Mouse (Mus musculus) cerebellum, adult 2 months (tissue): ENCODE measurements around the gene Olfr156. TPM values are rescaled to one million over a fixed set of nuclear protein-coding genes. Genes with fewer than 3 reads are reported as not detected.

Experiments used
- DNase-seq, 2 experiments: peaks; one replicate each; pipeline ENCODE4 v3.0.0; 2021
- H3K27ac ChIP-seq: fragments of 200-500 bp; 2 replicates; pipeline ENCODE4 v1.5.1; 2012; ENCODE audit warnings: low read length, control low read depth, inconsistent platforms; ENCODE audit not compliant: insufficient read depth
- H3K27me3 ChIP-seq: fragments of 200-500 bp; 2 replicates; pipeline ENCODE4 v1.6.1; 2012; ENCODE audit warnings: inconsistent platforms, mild to moderate bottlenecking, low read length, moderate library complexity; ENCODE audit not compliant: control insufficient read depth, insufficient read depth
- H3K4me1 ChIP-seq: fragments of 200-500 bp; 2 replicates; pipeline ENCODE4 v1.6.1; 2011; ENCODE audit warnings: low read length; ENCODE audit not compliant: control insufficient read depth, insufficient read depth
- H3K4me3 ChIP-seq: fragments of 200-500 bp; replicated peaks from 2 replicates; pipeline ENCODE3; 2011; ENCODE audit warnings: mild to moderate bottlenecking, low read depth, low read length, control low read depth; ENCODE audit not compliant: insufficient read depth
- CTCF ChIP-seq: fragments of 200-500 bp; IDR thresholded peaks from 2 replicates; pipeline ENCODE4 v1.5.1; 2011; ENCODE audit warnings: low read depth, mild to moderate bottlenecking, control low read depth, low read length, moderate library complexity, borderline replicate concordance; ENCODE audit not compliant: insufficient read depth
- POLR2A ChIP-seq: fragments of 200-500 bp; IDR thresholded peaks from 2 replicates; pipeline ENCODE4 v1.6.1; 2011; ENCODE audit warnings: low read length, control low read depth, borderline replicate concordance; ENCODE audit not compliant: insufficient read depth
- WGBS: fragments of 180-500 bp; shearing (Covaris S2); methylation state at CpG from one replicate; pipeline ENCODE4 v1.1.7; 2018; 5-methylcytosine and 5-hydroxymethylcytosine counted together
- polyA plus RNA-seq: library from polyadenylated mRNA; depleted of rRNA; stranded (reverse); fragments of >200 nt; gene quantifications from 2 replicates; pipeline ENCODE4 v1.2.3, GENCODE M21; 2012; rRNA removed

The Olfr156 gene
- not detected in 2 replicates for polyA plus RNA-seq

DNA sequence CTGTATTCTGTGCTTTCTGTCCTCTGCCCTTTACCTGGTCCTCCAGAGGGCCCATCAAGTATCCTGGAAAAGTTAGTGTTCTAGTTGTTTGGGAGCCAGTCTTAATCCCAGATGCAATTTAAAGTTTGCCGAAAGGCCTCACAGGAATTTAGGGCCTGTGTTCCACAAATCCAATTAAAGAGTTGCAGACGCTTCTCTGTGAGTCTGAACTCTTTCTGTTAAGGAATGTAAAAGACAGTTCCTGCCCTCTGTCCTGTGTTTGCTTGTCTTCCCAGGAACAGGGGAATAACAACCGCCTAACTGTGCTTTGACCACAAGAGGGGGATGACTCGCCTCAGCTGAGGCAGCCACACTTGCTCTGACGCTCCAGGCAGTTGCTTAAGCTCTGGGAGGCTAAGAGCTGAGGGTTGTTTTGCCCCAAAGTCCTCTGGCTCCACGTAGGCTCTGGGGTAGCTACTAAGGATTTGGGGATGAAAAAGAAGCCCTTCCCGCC lies at the start of gene Olfr156:
TSS of gene Olfr156 (minus strand) at position 51 of the 493 bp plus-strand sequence.
- Histone ChIP-seq H3K27ac (no peak within 1 kb of the TSS), H3K27me3 (no peaks in the 10 kb centered on the region), H3K4me1 (no peaks in the 10 kb centered on the region), H3K4me3 (no peak within 1 kb of the TSS)
- no peak for DNase-seq
- no peak for TF ChIP-seq POLR2A
- no peak for TF ChIP-seq CTCF
- 29% methylated on average over 7 of the region's 7 CpGs for WGBS

DNA sequence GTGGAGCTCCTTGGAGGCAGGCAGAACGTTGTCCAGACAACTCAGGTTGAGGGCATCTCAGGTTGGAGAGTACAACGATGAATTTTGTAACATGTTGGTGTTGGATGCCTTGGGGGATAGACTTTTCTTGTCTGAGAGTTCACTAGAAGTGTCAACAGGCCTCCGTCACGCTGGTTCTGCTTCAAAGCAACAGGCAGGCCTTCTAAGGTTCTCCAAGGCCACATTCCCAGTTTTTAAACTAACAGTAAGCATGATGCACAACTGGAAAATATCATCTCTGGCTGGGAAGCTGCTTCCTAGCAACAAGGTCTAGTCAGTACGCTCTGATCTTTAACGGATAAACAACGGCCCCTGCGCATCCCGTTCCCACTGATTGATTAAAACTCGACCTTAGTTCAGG lies 46.1 kb upstream of the Olfr156 start:
- TF ChIP-seq POLR2A (no peak), CTCF (no peak)
- H3K4me3 ChIP-seq: no peak overlapping the region
- H3K27me3 ChIP-seq: no peaks in the 10 kb centered on the region
- H3K4me1 ChIP-seq: no peaks in the 10 kb centered on the region
- DNase-seq: no peak
- WGBS: 88% methylated on average over 10 of the region's 10 CpGs
- no peak overlapping the region for H3K27ac ChIP-seq

DNA sequence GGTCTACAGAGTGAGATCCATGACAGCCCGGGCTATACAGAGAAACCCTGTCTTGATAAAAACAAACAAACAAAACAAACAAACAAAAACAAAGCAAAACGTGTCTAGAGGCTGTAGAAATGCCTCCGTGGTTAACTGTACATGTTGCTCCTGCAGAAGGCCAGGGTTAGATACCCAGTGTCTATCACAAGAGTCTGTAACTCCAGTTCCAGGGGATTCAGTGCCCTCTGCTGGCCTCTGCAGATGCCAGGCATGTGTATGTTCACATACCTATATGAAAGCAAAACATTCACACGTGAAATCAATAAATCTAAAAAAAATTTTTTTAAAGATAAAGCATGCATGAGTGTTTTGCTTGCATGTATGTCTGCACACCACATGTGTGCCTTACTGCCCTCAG lies 39.6 kb upstream of the Olfr156 start:
- Histone ChIP-seq H3K4me3 (no peak overlapping the region), H3K27ac (no peak overlapping the region), H3K27me3 (no peaks in the 10 kb centered on the region), H3K4me1 (no peaks in the 10 kb centered on the region)
- no peak for DNase-seq
- TF ChIP-seq CTCF (no peak), POLR2A (no peak)
- WGBS: 61% methylated on average over 4 of the region's 4 CpGs

DNA sequence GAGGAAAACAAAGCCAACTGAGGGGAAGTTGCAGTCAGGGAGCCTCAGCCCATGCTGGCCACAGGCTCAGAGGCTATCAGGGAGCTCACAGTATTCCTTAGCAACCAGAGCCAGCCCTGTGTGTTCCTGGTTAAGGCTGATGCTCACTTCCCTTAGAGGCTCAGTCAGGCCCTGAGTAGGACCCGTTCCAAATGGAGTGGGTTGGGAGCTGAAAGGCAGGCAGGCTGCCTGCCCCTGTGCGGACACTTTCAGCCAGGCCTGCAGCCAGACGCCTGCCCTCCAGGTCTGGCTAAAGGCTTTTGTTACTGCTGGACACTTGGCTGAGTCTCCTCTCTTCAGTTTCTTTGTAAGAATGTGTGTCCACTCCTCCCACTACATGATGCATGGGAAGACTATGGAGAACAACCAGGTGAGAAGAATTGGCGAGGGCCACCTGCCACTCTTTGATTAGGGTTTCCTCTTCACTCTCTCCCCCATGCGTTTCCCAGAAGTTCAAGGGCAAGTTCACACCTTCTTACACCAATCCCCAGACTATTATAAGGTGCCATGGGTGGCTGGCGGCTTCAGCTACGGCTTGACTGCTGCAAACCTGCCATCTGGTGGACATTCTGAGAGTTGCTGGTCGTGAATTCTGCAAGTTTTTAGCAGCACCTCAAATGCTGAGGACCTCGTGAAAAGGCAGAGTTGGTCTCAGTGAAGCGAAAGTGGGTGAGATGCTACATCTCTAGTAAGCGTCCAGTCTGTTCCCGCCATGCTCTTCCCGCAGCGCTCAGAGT lies 37.2 kb upstream of the Olfr156 start:
- Histone ChIP-seq H3K4me3 (no peak overlapping the region), H3K4me1 (no peaks in the 10 kb centered on the region), H3K27me3 (no peaks in the 10 kb centered on the region), H3K27ac (no peak overlapping the region)
- peak; percentile 56 to 68 for DNase-seq
- 7% methylated on average over 14 of the region's 14 CpGs for WGBS
- no peak for TF ChIP-seq POLR2A
- peak; percentile 88 for TF ChIP-seq CTCF

DNA sequence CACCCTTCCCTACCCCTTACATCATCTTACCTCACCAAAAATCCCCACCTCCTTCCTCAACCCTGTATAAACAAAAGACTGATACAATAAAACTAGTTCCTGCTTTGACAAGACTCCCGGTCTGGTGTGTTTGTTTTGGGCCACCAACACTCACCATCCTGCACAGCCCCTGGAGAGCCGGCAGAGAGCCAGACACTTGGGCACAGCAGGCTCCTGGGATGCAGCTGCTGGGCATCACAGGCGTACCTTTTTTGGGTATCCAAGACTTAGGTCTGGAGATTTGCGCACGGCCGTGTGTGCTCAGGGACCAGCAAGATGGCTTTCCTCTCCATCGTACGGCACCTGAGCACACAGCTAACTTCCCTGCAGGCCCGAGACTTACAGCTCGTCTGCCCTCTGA lies 36.2 kb upstream of the Olfr156 start:
- 74% methylated on average over 10 of the region's 10 CpGs for WGBS
- no peaks in the 10 kb centered on the region for H3K27me3 ChIP-seq
- H3K4me3 ChIP-seq: no peak overlapping the region
- no peak overlapping the region for H3K27ac ChIP-seq
- H3K4me1 ChIP-seq: no peaks in the 10 kb centered on the region
- TF ChIP-seq POLR2A: no peak
- TF ChIP-seq CTCF: no peak
- DNase-seq: no peak

DNA sequence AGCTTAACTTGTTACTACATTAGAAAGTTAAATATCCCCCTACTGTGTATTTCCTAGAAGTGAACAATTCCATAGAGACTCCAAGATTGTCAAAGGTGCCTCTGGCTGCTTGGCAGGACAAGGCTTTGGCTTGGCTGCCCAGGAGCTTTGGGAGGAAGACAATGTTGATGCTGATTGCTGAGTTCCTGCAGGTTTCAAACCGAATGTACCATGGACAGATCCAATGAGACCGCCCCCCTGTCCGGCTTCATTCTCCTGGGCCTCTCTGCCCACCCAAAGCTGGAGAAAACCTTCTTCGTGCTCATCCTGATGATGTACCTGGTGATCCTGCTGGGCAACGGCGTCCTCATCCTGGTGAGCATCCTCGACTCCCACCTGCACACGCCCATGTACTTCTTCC lies 30.4 kb upstream of the Olfr156 start:
- no peak overlapping the region for H3K4me3 ChIP-seq
- TF ChIP-seq POLR2A (no peak), CTCF (no peak)
- H3K27ac ChIP-seq: no peak overlapping the region
- DNase-seq: no peak
- no peaks in the 10 kb centered on the region for H3K27me3 ChIP-seq
- no peaks in the 10 kb centered on the region for H3K4me1 ChIP-seq
- WGBS: 78% methylated on average over 8 of the region's 8 CpGs

DNA sequence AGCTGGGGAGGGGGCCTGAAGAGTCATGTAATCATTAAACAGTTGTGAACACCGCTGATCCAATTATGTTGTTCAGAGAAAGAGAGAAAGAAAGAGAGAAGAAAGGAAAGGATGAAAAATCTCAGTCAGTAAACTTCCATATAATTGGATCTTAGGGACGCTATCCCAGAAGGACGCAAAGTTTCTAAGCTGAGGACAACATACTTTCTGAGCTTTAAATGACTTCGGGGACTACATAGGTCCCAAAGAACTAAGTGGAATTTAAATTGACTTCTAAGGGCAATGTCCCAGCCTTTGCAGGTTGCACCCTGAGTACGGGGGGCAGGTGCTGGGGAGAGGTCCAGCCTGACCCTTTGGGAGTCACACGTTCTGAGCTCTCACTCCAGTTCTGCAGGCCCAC lies 27.6 kb upstream of the Olfr156 start, which contains the start of gene Olfr155:
TSS of gene Olfr155 (plus strand) at position 301 of the 400 bp plus-strand sequence.
- no peak for DNase-seq
- Histone ChIP-seq H3K4me3 (no peak within 1 kb of the TSS), H3K27ac (no peak within 1 kb of the TSS), H3K4me1 (no peaks in the 10 kb centered on the region), H3K27me3 (no peaks in the 10 kb centered on the region)
- no peak for TF ChIP-seq CTCF
- no peak for TF ChIP-seq POLR2A
- 91% methylated on average over 6 of the region's 6 CpGs for WGBS

DNA sequence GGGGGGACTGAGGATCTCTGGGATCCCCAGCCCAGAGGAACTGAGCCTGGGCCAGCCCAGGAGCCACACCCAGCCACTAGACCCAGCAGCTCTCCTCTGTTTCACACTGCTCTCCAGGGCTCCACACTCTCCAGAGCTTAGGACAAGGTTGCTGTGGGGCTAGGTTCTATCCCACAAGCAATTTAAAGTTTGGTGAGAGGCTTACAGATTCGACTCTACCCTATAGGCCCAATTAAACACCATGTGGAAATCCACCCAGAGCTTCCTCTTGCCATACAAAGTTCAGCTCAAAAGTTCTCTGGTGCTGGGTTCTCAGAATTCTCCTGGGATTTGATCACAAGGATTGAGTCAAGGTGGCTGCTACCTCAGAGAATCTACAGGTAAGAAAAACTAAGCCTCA lies 16.4 kb upstream of the Olfr156 start, which contains the start of gene Olfr157:
TSS of gene Olfr157 (minus strand) at position 101 of the 400 bp plus-strand sequence.
- no peak for DNase-seq
- no peaks in the 10 kb centered on the region for H3K27me3 ChIP-seq
- TF ChIP-seq CTCF (no peak), POLR2A (no peak)
- no peaks in the 10 kb centered on the region for H3K4me1 ChIP-seq
- no peak within 1 kb of the TSS for H3K4me3 ChIP-seq
- H3K27ac ChIP-seq: no peak within 1 kb of the TSS
- 57% methylated on average over 1 of the region's 1 CpGs for WGBS
